Mouse (Mus musculus): ENCODE measurements around the gene Mmgt2.

GRCm38 (mm10) chr11:62706141-62706540 is 57.7 kb downstream of the Mmgt2 start:
- TF ChIP-seq CTCF (IDR thresholded peaks at IDR 0.05; ENCODE audit: control insufficient read depth, insufficient read depth, low read length) (no peak), POLR2A (IDR thresholded peaks at IDR 0.05; ENCODE audit: borderline replicate concordance, control insufficient read depth, low read depth, low read length) (no peak)

Data from bone marrow, adult 2 months (tissue).